Mouse (Mus musculus): Measurements from ENCODE around the gene Cacng4.

- TF ChIP-seq GATA1 (IDR thresholded peaks at IDR 0.05; ENCODE audit: low read length) (no peak), TAL1 (IDR thresholded peaks at IDR 0.05; ENCODE audit: low read length) (no peak)
Measured at GRCm38 (mm10) chr11:107686290-107686689, 108.1 kb downstream of the Cacng4 start.
